Mouse (Mus musculus) spleen, adult 12 weeks (tissue): ENCODE data around the gene Atp6v0e.
A peak's percentile ranks its signal among the peaks of the same experiment; 100 is the strongest.

ENCODE experiments used
- DNase-seq: peaks from one replicate; pipeline ENCODE4 v3.0.0; 2022; ENCODE audit warnings: low spot score

Atp6v0e gene

DNA sequence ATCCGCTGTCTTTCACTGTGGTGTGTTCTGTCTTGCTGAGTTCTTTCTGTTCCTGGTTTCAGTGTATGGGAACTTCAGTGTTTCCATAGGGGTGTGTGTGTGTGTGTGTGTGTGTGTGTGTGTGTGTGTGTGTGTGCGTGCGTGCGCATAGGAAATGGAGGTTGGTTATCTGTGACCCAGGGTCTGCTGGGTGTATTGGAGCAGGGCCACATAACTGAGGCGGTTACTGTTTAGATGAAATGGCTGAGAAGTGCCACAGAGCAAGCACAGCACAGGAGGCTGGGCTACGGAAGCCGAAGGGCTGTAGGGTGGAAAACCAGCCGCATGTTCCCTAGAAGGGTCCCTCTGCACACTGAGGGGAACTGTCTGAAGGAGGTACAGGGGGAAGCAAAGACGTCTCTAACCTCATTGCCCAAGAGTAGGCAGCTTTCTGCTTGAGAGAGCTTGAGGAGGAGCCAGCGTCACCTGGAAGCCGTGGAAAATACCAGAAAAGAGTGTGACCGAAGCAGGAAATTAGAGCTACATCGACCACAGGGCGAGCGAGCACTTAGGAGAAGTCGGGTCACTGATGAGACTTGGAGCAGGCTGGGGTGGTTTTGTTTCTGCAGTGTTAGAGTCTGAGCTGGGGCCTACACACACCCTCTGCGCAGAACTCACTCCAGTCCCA lies 23.4 kb downstream of the Atp6v0e start:
- no peak for DNase-seq

DNA sequence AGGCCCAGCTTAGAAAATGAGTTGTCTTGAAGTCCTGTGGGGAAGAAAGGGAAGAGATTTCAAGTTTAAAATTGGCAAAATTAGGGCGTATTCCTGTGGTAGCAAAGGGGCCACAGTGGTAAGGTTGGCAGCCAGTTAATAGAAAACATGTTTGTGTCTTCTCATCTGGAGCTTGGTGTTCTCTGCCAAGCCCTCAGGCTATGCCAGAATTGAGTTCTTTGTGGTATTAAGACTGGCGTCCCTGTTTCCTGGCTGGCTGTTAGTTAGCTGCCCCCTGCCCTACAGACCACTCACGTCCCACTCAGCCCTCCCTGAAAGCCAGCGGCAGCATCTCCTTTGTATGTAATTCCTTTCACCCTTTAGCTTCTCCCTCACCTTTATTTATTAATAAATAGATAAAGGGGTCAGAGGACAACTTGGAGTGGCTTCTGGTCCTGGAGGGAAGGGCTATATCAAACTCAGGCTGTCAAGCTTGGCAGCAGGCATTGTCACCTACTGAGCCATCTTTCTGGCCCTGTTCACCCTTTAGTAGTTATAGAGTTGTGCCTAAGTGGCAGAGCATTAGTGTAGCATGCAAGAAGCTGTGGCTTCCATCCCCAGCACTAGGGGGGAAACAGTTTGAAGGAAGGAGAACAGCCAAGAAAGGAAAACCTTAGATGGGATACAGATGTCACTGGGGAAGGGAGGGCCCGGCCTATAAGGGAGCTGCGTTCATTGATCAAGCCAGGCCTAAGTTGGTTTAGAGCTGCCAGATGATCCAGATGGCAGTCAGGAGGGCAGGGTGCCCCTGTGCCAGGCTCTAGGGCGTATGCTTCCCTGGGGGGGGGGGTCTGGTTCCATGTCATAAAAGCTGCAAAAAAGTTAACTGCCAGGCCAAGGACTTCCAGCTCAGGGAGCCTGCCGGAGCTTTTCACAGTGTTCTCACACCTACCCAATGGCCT lies 26.0 kb downstream of the Atp6v0e start:
- no peak for DNase-seq

DNA sequence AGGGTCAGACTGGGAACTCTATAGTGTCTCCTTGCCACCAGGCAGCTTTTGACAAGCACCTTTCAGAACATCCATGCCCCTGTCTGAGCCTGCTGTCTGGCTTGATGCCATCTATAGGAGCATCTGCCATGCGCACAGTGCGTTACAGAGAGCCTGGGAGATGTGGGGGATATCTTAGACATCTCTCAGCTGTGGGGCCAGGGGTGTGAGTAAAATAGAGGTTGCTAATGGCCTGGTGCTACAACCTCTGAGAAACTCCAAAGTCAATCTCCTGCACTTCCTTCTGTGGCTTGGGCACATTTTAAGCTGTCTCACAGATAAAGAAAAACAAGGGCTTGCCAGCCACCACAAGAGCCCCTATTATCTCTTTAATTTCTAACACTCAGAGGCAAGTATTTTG lies 26.8 kb downstream of the Atp6v0e start:
- no peak for DNase-seq

DNA sequence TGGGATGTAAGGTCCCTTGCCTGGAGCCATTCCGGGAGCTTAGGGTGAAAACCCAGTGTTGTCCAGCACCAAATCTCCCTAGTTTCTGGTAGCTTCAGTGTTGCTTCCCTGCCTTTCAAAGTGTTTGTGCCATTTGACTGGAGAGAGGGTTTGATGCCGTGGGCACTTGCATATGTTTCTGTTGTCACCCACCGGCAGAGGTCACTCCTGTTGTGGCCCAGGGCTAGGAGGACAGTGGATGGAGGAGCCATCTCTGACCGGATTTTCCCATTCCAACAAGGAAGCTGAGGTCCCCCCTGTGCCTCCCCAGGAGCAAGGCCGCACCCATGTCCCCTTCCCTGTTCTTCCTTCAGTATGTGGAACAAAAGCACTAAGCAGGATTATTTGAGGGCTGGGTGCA lies 27.2 kb downstream of the Atp6v0e start:
- DNase-seq, result no peak

DNA sequence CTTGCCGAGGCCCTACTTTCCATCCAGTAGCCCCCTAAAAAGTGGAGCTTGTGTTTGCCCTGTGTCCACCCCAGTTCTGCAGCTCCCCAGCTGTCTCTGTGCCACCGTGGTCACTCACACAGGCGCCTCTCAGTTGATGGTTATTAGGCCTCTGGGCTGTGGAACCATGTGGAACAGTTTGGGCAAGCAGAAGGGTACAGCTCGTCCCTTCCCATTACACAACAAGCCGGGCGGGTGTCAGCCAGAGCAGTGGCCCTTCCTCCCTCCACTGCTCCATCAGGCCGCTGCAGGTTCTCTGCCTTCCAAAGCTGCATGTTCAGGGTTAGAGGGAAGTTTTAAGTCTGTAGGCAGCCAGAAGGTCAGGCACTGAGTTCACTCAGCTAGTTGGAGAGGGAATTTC lies 28.1 kb downstream of the Atp6v0e start:
- no peak for DNase-seq

DNA sequence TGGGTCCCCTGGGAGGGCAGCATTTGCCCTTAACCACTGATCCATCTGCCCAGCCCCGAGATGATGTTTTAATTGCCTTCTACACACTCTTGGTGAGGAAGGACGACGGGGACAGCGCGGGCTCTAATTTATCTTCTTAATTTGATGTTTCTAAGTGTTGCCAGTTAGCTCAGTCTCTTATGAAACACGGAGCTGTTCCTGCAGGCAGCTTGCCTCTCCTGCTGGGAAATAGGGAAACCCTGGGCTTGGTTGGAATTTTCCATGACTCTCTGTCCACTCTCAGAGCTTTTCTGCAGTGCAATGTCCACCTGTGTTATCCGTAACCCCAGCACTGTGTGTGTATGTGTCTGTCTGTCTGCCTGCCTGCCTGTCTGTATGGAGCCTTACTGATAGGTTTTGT lies 30.4 kb downstream of the Atp6v0e start:
- DNase-seq, result no peak

DNA sequence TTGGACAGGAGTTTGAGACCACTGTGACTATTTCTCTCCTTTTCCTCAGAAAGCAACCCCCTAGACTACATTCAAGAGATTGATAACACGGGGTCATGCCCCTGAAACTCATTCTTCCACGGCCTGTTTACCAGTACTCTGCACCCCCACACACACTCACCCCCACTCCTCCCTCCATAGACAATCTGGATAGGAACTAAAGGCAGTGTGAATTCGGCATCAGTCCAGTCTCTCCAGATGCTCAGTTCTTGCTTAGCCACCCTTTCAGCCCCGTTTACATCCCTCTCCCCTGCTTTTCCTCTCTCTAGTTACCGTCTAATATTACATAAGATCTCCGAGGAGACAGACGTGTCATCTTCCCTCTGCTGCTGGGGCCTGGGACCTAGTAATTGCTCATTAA lies 31.1 kb downstream of the Atp6v0e start:
- no peak for DNase-seq

DNA sequence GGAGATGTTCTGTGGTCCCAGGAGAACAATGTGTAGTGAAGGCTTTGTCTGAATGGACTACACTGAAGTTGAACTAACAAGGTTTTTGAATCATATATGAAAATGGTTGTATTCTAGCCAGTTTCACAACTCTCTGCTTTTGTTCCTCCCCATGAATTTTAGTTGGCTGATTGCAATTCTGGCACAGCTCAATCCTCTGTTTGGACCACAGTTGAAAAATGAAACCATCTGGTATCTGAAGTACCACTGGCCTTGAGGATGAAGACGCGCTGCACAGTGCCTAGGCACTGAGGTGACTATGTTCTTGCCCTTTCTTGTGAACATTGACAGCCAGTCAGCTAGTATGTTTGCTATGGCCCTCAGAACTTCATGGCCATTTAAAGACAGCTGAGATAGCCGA lies 32.2 kb downstream of the Atp6v0e start:
- no peak for DNase-seq

DNA sequence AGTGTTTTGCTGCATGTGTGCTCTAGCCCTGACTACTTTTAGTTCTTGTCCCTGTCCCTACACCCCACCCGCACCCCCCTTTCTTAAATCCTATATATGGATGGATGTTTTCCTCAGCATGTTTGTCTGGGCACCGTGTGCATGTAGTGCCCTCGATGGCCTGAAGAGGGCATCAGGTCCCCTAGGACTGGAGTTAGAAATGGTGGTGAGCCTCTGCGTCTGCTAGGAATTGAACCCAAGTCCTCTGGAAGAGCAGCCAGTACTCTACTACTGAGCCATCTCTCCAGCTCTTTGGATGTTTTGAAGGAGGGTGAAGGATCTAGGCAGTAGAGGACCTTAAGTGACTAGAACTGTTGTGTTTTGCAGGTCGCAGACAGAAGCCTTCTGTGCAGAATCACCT lies 35.8 kb downstream of the Atp6v0e start:
- no peak for DNase-seq

DNA sequence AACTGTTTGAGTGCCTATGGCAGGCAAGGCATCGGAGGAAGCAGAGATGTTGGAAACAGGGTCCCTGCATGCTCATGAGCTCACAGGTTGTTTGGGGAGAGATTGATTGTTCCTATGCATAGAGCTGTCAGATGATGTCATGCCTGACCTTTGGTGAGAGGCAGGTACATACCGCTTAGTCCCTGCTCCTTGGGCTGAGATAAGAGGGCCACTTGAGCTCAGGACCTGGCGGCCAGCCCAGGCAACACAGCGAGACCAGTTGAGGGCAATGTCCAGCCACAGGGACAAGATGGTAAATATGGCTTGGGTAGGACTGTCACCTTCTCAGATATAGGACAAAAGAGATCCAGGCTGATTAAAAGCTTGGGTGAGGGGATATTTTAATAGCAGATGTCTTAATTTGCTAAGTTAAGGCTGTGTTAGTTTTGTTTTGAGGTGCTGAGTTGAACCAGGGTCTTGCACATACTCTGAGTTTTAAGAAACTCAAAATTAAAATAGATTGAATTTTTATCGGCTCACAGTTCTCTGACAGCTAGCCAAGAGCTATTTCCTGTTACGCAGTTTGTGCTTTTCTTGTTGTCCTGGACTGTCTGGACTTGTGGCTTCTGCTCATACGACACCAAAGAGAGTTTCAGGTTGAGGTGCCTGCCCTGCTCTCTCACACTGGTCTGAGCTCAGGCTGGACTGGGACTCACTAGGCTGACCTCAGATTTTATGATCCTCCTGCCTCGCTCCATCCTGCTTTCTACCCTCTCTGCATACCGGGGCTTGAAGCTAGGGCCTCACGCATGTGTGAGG lies 37.0 kb downstream of the Atp6v0e start:
- no peak for DNase-seq

DNA sequence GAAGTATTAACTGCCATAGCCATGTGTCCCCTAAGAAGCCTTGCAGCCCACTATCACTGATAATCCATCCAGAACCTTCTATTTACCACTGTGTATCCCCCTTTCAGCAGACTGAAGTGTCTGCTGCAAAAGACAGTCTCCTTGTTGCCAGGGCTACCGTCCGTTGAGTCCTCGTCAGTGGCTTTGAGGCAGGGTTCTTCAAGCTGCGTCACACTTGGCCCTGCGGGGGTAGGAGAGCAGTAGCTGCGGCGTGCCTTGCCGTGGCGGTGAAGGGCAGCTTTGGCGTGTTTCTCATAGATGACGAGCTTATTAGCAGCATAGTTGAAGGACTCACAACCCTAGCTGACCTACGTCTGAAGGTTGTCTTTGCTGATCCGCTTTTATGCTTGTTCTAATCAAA lies 38.5 kb downstream of the Atp6v0e start:
- DNase-seq, result no peak

DNA sequence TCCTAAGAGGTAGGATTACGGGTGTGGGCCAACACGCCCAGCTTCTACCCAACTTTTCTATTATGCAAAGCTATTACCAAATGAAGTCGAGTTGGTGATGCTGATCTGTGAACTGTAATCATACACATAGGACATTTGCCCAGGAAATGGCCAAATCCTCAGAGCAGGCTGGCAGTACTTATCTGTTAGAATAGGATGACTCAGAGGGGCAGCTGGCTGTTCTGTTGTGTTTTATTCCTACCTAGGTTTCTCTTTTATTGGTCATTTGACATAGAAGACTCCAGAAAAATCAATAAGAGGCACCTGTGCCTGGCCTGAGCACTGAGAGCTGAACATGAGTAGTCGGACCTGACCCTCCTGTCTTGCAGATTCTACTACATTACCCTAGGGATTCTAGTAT lies 39.6 kb downstream of the Atp6v0e start:
- no peak for DNase-seq

DNA sequence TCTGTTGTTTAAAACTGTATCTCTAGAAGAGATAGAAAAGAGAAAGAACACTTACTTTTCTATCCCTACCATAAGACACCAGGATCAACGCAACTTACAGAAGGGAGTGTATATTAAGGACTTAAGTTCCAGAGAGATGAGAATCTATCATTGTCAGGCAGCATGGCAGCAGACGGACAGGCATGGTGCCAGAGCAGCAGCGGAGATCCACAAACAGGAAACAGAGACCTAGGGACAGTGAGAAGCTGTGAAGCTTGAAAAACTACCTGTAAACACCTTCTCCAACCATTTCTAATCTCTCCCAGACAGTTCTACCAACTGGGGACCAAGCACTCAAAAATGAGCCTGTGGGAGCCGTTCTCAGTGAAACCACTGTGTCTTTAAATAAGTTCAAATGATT lies 40.6 kb downstream of the Atp6v0e start:
- no peak for DNase-seq

DNA sequence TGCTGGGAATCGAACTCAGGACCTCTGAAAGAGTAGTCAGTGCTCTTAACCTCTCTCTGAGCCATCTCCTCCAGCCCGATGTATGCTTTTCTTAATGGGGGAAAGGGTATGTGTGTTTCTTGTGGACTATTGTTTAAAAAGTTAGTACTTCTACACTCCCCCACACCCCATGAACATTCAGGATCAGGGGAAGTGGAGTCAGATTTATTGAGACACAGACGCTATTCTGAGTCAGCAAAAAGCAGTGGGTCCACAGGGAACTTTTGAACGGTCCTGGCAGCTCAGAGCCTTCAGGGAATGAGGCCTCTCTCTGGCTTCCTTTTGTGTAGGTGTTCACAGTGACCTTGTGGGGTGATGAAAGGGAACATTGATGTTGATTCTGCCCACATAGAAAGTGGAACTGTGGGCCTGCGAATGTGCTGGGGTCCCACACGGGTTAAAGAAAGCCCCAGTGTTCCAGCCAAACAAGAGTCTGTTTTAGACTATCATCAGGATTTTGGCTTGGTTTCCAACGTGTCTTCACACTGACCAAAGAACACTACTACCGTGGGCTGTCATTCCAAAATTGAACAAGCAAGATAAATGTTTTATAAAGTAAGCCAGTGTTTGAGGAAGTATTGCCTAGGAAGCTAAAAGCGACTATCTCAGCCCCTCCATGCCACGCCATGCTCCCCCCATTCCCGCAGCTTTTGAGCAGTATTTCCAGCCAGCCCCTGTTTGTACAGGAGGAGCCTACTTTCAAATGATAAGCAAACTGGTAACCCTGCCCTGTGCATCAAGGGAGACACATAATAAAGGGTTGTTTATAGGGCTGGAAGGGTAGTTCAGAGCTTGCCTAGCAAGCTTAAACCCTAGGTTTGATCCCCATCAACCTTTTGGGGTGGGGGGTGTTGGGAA lies 42.7 kb downstream of the Atp6v0e start:
- no peak for DNase-seq

DNA sequence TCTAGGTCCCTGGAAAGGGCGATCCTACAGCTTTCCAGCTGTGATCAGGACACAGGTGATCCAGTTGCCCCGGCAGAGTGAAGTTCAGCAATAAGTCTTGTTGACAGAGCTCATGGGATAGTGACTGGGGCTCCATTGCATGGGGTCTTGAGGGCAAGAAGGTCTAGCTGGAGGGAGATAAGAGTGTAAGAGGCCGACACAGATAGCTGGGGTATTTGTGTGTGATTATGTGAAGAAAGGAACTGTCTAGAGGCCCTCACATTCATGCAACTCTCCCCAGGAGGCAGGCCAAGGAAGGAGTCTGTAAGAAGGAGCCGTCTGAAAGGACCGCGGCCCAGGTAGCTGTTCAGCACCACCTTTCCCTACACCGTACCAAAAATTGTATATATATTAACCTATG lies 44.0 kb downstream of the Atp6v0e start:
- DNase-seq, result no peak

DNA sequence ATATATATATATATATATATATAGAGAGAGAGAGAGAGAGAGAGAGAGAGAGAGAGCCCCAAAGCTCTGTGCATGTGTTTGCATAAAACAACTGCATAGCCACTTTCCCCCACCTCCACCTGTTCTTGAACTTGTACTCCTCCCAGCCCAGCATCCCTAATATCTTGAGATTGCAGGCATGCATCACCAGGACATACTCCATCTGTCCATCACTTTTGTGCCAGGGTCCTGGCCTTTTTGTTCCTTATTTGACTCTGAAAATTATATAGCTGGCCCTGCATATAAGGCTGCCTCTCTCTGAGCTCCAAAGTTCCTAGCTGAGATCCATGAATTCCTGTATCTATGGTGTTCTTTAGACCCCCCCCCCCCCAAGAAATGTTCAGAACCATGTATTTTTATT lies 45.5 kb downstream of the Atp6v0e start:
- no peak for DNase-seq

DNA sequence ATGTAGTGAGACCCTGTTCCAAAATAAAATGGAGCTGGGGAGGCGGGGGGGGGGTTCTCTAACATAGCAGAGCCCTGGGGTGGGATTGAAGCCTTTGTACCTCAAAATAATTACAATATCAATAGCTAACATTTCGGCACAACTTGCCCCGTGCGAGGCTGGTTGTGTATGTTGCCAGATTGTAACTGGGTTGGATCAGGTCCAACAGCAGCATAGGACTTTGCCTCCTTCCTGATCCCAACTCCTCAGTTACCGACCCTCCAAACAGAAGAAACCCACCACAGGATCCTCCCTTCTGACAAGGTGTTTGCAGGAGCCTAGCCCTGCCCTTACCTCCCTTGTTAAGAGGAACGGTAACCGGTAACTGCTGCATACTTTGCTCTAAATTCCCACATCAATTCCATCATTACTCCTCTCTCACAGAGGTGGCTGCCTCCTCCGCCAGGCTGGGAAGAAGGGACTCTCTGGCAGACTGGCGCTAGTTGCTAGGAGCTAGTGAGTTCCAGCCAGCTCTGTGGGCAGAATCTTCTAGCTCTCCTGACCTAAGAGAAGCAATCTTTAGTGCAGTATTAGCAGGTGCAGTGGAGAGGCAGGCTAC lies 46.1 kb downstream of the Atp6v0e start:
- DNase-seq, result no peak

DNA sequence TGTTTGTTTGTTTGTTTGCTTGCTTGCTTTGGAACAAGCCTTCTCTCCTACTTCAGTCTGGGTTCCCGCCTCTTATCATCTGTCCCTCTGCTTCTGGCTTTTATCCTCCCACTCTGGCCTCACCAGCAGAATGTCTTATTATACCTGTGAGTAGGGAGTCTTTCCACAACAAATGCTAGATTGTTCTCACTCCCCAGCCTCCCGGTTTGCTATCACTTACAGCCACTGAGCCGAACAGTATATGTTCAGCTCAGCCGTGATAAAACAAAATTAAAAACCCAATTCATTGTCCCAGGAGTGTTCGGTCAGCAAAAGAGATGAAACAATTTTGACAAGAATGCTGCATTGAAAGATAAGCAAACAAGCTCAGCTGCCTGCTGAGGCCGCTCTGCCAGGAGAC lies 47.0 kb downstream of the Atp6v0e start:
- no peak for DNase-seq

DNA sequence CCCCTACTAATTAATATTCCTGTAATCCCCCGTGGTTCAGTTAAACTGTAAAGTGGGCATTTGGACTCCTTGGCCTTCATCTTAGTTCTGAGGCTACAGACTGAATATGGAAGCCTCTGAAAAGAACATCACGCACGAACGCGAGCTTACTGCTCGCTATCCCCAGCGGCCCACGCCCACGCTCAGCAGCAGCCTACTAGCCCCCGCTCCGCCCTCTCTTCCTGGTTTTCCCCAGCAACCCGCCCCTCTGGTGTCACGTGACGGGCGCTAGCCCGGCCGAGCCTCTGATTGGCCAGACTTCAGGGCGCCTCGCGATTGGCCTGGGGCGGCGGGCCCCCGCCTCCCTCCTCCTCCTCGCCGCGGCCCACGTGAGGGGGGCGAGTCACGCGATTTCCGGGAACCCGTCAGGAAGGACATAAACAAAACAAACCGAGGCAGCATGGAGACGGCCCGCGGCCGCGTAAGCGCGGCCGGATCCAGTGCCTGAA lies 52.3 kb downstream of the Atp6v0e start, which contains the start of gene Crebrf:
TSS of gene Crebrf (plus strand) at position 380 of the 488 bp plus-strand sequence.
- DNase-seq, result peak; percentile 98

DNA sequence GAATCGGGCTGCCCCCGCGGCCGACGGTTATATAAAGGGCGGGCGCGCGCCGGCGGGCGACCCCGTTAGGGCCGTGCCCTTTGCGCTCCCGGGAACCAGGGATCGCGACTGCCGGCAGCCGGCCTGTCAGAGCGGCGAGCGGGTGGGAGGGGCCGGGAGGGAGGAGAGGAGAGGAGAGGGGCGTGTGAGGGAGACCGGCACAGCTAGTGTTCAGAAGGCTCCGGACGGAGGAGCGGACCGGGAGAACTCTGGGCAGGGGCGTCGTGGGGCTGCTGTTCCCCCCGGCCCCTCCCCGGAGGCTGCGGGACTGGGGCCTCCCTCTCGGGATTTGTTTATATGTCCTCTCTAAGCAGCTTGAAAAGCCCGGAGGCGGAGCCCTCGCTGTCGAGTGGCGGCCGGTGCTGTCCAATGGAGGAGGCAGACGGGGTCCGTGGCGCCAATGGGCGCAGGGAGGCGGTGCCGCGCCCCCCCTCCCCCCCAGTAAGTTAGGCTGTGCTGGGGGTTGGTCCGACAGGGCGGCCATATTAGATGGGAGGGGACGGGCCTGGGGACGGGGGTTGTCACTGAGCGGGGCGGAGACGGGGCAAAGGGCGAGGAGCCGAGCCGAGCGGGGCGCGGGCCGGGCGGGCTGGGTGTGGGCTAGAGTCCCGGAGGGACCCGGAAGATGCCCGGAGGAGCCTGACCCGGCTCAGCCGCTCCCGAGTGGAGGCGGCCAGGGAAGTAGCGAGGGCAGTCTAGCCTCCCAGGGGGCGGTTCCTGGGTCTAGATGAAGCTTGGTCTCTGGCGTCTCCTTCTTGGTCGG lies 53.1 kb downstream of the Atp6v0e start:
- DNase-seq, result peak; percentile 94
